Mouse (Mus musculus): ENCODE measurements around the gene Fbxo21.

Gene Fbxo21

GRCm38 (mm10) chr5:118015669-118016068 is 39.1 kb downstream of the Fbxo21 start:
- no peak for ATAC-seq (ENCODE audit: insufficient number of reproducible peaks, low FRiP score, low TSS enrichment)

GRCm38 (mm10) chr5:118017527-118017926 is 41.0 kb downstream of the Fbxo21 start:
- no peak for ATAC-seq (ENCODE audit: insufficient number of reproducible peaks, low FRiP score, low TSS enrichment)

GRCm38 (mm10) chr5:118019905-118020304 is 43.4 kb downstream of the Fbxo21 start:
- ATAC-seq (ENCODE audit: insufficient number of reproducible peaks, low FRiP score, low TSS enrichment) = no peak

- ATAC-seq (ENCODE audit: insufficient number of reproducible peaks, low FRiP score, low TSS enrichment) = no peak
Observed at GRCm38 (mm10) chr5:118023053-118023452, 46.5 kb downstream of the Fbxo21 start.

GRCm38 (mm10) chr5:118025880-118026279 is 49.4 kb downstream of the Fbxo21 start:
- ATAC-seq (ENCODE audit: insufficient number of reproducible peaks, low FRiP score, low TSS enrichment) = no peak

GRCm38 (mm10) chr5:118026343-118026742 is 49.8 kb downstream of the Fbxo21 start:
- ATAC-seq (ENCODE audit: insufficient number of reproducible peaks, low FRiP score, low TSS enrichment) = no peak

- ATAC-seq (ENCODE audit: insufficient number of reproducible peaks, low FRiP score, low TSS enrichment) = no peak
Observed at GRCm38 (mm10) chr5:118027101-118027697, 50.7 kb downstream of the Fbxo21 start.

GRCm38 (mm10) chr5:118027698-118028190 is 51.2 kb downstream of the Fbxo21 start, which contains the start of gene Tesc:
Gene Tesc (plus strand): TSS chr5:118027743.
- ATAC-seq (ENCODE audit: insufficient number of reproducible peaks, low FRiP score, low TSS enrichment) = peak; percentile 24; the same call in 1 of the 2 replicates

GRCm38 (mm10) chr5:118028191-118029034 is 51.9 kb downstream of the Fbxo21 start:
- no peak for ATAC-seq (ENCODE audit: insufficient number of reproducible peaks, low FRiP score, low TSS enrichment)

- no peak for ATAC-seq (ENCODE audit: insufficient number of reproducible peaks, low FRiP score, low TSS enrichment)
Observed at GRCm38 (mm10) chr5:118029035-118029408, 52.5 kb downstream of the Fbxo21 start.

- no peak for ATAC-seq (ENCODE audit: insufficient number of reproducible peaks, low FRiP score, low TSS enrichment)
Observed at GRCm38 (mm10) chr5:118029420-118029819, 52.9 kb downstream of the Fbxo21 start.

GRCm38 (mm10) chr5:118030022-118030675 is 53.6 kb downstream of the Fbxo21 start:
- ATAC-seq (ENCODE audit: insufficient number of reproducible peaks, low FRiP score, low TSS enrichment) = no peak

- ATAC-seq (ENCODE audit: insufficient number of reproducible peaks, low FRiP score, low TSS enrichment) = no peak
Observed at GRCm38 (mm10) chr5:118031059-118031458, 54.5 kb downstream of the Fbxo21 start.

GRCm38 (mm10) chr5:118031508-118031907 is 55.0 kb downstream of the Fbxo21 start:
- ATAC-seq (ENCODE audit: insufficient number of reproducible peaks, low FRiP score, low TSS enrichment) = no peak

GRCm38 (mm10) chr5:118033328-118033727 is 56.8 kb downstream of the Fbxo21 start:
- ATAC-seq (ENCODE audit: insufficient number of reproducible peaks, low FRiP score, low TSS enrichment) = 0 out of 2 replicates have a peak, but pooled peaks have one; percentile 12

- no peak for ATAC-seq (ENCODE audit: insufficient number of reproducible peaks, low FRiP score, low TSS enrichment)
Observed at GRCm38 (mm10) chr5:118033740-118034139, 57.2 kb downstream of the Fbxo21 start.

- no peak for ATAC-seq (ENCODE audit: insufficient number of reproducible peaks, low FRiP score, low TSS enrichment)
Observed at GRCm38 (mm10) chr5:118034632-118035031, 58.1 kb downstream of the Fbxo21 start.

- no peak for ATAC-seq (ENCODE audit: insufficient number of reproducible peaks, low FRiP score, low TSS enrichment)
Observed at GRCm38 (mm10) chr5:118035786-118036185, 59.3 kb downstream of the Fbxo21 start.

- ATAC-seq (ENCODE audit: insufficient number of reproducible peaks, low FRiP score, low TSS enrichment) = no peak
Observed at GRCm38 (mm10) chr5:118036888-118037797, 60.6 kb downstream of the Fbxo21 start.

Data from cerebellum, adult (tissue).